Comparison of ENCODE assay signal across 17 mouse cellular contexts in genomic region chr2:34954344-34954743, GRCm38 (mm10). TPM values are rescaled to one million over a fixed set of nuclear protein-coding genes. Genes with fewer than 3 reads are reported as not detected.
"Had no signal": no experiment of that assay in that cellular context is flagged by ENCODE, and none has a peak within 500 bp of the region (broad histone marks: within the 10 kb centered on the region; RNA-seq: fewer than 3 reads in every experiment).

No protein-coding gene starts in this region.

- H3K4me1 ChIP-seq: kidney, embryonic 15.5 days; limb, embryonic 10.5 days; liver, embryonic 15.5 days; midbrain, embryonic 10.5 days; neural tube, embryonic 15.5 days had no signal

- H3K27ac ChIP-seq: kidney, embryonic 15.5 days; left cerebral cortex, adult 2 months; limb, embryonic 10.5 days; liver, embryonic 15.5 days; midbrain, embryonic 10.5 days; neural tube, embryonic 15.5 days had no signal

- H3K9ac ChIP-seq: kidney, embryonic 15.5 days; liver, embryonic 15.5 days; neural tube, embryonic 15.5 days had no signal

- DNase-seq: lung, adult 2 months; lung, postnatal 4 days; midbrain, embryonic 14.5 days; right cerebral cortex, adult 18-20 months; right cerebral cortex, postnatal 25 days; thymus, adult 2 months; thymus, postnatal 25 days had no signal

- H3K4me2 ChIP-seq: kidney, embryonic 15.5 days; liver, embryonic 11.5 days; liver, embryonic 15.5 days; neural tube, embryonic 15.5 days had no signal

- H3K9me3 ChIP-seq: kidney, embryonic 15.5 days; limb, embryonic 10.5 days; liver, embryonic 15.5 days; midbrain, embryonic 10.5 days; neural tube, embryonic 15.5 days had no signal

- ATAC-seq: lung, postnatal 0 days had no signal

- H3K27me3 ChIP-seq: kidney, embryonic 15.5 days; liver, embryonic 15.5 days; neural tube, embryonic 15.5 days had no signal

- H3K36me3 ChIP-seq: kidney, embryonic 15.5 days; limb, embryonic 10.5 days; liver, embryonic 15.5 days; midbrain, embryonic 10.5 days; neural tube, embryonic 15.5 days had no signal

- H3K4me3 ChIP-seq: kidney, embryonic 15.5 days; left cerebral cortex, adult 2 months; limb, embryonic 10.5 days; liver, embryonic 15.5 days; midbrain, embryonic 10.5 days; myocyte; neural tube, embryonic 15.5 days had no signal

RNA-seq across cellular contexts. Expression of gene Traf1, which starts 7.2 kb away (rescaled TPM):
- polyA plus RNA-seq: limb, embryonic 10.5 days; neural tube, embryonic 11.5 days had no signal
